Mouse (Mus musculus) C2C12 (cell line): Measurements from ENCODE around the gene Slc10a4.

Experiments
- CEBPB ChIP-seq: IDR thresholded peaks from one replicate; pipeline ENCODE4 v1.6.1; 2011; ENCODE audit warnings: low read depth, mild to moderate bottlenecking, control low read depth, moderate library complexity
- CTCF ChIP-seq: IDR thresholded peaks from one replicate; pipeline ENCODE4 v1.5.1; 2011; ENCODE audit not compliant: control insufficient read depth, insufficient read depth, insufficient read length
- FOSL1 ChIP-seq: IDR thresholded peaks from one replicate; pipeline ENCODE4 v1.8.0; 2011; ENCODE audit warnings: mild to moderate bottlenecking, low read length; ENCODE audit not compliant: poor library complexity, insufficient read depth, severe bottlenecking
- MAX ChIP-seq: IDR thresholded peaks from one replicate; pipeline ENCODE4 v1.6.1; 2011; ENCODE audit warnings: mild to moderate bottlenecking, control low read depth
- MYOD1 ChIP-seq: IDR thresholded peaks from one replicate; pipeline ENCODE4 v1.6.1; 2011; ENCODE audit warnings: low read depth; ENCODE audit not compliant: control insufficient read depth, insufficient read length
- MYOG ChIP-seq: IDR thresholded peaks from one replicate; pipeline ENCODE4 v1.6.1; 2011; ENCODE audit not compliant: control insufficient read depth, insufficient read length; ENCODE audit errors: extremely low read depth
- USF1 ChIP-seq: IDR thresholded peaks from one replicate; pipeline ENCODE4 v1.6.1; 2011; ENCODE audit warnings: low read depth, mild to moderate bottlenecking, control low read depth, moderate library complexity

DNA sequence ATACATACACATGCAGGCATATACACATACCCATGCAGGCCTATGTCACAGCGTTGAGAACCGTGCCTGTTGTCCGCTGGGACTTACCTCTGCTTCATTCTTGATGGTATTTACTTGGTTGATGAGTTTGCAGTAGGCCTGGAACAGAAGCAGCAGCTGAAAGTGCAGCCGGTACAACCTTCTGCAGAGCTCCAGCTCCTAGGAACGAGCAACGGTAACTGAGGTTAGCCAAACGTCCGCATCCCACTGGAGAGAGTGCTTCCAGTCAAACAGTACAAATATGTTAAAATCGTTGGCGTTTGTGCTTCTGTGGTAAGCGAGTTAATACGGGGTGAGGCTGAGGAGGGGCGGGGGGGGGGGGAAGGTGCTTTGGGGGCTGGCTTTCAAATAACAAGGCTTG lies 17.1 kb downstream of the Slc10a4 start:
- TF ChIP-seq CEBPB (no peak), CTCF (no peak), FOSL1 (no peak), USF1 (no peak), MAX (no peak), MYOD1 (no peak), MYOG (no peak)
